Mouse (Mus musculus): Measurements from ENCODE around the gene Rgs3.

Gene Rgs3

DNA sequence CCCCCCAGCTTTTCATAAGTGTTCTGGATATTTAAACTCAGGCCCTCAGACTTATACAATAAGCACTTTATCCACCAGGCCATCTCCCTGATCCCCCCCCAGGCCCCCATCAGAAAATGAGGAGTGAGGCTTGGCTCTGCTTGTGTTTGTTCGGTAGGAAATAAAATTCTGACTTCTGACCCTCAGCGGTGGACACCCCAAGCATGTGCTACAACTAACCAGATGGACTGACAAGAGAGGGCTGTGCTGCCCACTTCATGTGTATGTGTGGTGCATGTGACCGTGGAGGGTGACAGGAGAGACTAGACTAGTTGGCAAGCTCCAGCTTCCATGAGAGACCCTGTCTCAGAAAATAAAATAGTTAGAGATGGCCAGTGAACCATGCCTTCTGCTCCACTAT lies 171.2 kb downstream of the Rgs3 start:
- DNase-seq, result no peak

DNA sequence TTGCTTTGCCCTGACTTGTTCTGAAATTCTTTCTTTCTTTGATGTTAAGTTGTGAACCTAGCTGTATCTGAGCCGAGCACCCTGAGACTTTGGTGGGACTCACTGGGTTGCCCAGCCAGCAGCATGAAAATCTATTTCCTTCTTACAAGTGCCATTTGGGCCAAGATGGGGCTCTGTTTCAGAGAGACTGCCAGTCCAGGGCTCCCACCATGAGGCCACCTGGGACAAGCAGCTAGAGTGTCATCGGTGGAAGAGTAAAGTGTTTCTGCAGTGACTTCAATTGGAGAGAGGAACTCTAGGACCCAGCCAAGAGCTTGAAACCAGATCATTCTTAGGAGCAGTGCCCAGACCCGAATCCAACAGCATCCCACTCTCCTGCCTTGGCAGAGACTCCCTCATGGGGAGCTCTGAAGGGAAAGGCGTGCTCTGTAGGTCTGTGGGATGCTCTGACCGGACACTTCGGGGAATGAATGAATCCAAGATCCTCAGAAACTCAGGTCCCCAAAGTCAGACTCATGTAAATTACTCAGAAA lies 171.9 kb downstream of the Rgs3 start:
- DNase-seq, result peak; percentile 51

DNA sequence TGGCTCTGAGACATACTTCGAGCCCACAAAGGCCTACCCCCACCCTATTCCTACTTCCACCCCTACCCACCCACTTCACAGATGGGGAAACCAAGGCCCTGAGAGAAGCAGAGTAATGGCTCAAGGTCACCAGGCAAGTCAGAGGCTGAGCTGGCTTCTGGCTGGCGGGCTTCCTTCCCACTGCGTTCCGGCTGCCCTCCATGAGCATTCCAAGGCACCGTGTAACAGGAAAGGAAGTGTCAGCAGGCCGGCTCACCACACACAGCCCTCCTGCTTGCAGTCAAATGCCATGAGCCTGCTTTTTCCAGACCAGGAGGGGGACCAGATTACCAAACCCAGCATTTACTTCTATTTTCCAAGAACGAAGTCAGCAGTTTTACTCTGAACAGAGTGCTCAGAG lies 172.4 kb downstream of the Rgs3 start:
- peak; percentile 64 for DNase-seq

DNA sequence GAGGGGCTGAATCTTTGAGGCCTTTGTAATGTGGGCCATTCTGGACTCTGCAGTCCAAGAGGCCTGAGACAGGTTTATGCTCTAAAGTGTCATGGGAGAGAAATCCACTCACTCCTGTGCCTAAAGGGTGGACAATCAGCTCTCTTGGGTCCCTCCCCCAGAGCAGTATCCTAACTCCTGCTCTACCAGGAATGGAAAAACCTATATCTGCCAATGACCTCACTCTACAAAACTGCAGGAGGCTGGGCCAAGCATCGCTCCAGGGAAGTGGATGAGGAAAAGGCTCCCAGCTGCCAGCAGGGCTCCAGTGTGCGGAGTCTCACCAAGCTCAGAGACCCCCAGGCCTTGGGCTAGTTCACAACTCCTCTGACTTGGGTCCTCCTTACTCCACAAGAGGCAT lies 173.2 kb downstream of the Rgs3 start:
- DNase-seq, result peak; percentile 84

DNA sequence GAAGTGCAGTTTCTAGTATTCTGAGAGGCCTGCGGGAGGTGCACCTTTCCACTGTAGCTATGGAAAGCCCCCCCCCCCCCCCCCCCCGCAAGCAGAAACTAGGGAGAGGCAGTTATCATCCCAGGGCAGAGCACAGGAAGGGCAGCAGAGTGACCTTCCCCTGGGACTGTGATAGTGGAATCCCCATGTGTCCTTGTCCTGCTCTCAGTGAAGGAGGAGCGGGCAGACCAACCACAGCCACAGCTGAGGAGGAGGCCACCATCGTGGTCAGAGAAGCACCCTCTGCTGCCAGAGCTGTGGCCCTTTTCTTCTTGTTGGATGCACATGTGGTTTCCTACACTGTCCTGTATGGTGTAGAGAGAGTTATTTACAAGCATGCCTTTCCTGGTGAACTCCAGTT lies 174.3 kb downstream of the Rgs3 start:
- DNase-seq, result no peak

DNA sequence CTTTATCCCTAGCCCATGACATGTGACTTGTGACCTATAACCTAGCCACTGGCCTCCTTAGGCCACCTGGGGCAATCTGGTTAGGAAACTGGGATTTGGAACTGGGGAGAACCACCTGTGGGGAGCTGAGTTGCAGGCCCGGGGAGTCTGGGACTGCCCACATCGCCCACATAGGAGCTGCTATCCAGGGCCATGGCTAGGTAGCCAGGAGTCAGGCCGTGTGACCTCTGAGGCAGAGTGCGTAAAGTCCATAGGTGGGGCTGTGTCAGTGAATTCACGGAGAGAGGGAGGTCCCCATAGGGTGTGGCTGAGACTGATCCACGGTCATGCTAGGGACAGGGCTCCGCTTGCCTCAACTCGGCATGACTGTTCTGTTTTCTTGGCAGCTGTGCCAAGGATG lies 175.6 kb downstream of the Rgs3 start:
- DNase-seq, result no peak

DNA sequence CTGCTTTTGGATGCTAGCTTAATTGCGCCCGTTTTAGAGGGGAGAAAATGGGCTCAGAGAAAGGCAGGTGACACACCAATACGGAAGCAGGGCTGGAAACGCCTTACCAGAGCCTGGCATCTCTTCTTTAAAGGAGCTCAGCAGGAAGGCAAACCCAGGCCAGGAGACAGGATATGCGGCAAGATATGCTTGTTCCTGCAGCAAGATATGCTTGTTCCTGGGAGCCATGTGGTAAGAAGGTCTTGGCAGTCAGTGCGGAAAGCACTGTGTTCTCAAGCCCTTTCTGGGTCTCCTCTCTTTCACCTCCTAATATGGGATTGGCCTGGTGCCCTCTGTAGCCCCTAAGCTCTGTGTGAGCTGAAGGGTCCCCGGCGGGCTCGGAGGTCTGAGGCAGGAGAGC lies 176.2 kb downstream of the Rgs3 start:
- DNase-seq, result peak; percentile 60

DNA sequence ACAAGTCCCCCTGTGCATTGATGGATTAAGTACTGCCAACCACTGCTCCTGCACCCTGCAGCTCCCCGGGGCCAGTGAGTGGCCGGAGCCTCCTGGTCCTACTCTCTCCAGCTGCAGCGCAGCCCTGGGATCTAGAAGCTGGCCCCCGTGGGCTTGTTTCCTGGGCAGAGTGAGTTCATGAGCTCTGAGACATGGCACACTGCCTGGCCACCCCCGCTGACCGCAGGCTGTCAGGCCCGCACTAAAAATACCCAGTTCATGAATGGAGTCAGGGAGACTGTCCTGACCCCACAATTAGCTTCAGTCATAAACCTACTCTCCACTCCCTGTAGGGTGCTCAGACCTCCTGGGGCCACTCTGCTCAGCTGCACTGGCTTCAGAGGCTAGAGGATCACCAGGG lies 176.8 kb downstream of the Rgs3 start:
- DNase-seq, result peak; percentile 73

DNA sequence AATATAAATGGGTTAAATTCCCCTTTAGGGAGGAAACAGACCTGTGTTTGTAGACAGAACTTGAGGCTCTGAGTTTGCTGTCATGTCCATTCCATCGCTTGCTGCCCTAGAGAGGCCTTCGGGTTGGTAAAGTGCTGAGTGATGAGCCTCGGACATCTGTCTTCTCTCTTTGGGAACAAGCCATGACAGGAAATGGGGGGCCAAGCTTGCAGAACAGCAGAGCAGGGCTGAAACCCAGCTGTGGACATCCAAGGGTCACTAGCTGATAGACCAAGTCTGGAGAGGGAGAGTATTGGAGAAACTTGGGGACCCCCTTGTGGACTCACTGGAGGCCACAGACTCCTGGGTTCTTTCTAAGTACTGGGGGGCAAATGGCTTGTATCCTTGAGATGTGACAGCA lies 177.3 kb downstream of the Rgs3 start:
- no peak for DNase-seq

DNA sequence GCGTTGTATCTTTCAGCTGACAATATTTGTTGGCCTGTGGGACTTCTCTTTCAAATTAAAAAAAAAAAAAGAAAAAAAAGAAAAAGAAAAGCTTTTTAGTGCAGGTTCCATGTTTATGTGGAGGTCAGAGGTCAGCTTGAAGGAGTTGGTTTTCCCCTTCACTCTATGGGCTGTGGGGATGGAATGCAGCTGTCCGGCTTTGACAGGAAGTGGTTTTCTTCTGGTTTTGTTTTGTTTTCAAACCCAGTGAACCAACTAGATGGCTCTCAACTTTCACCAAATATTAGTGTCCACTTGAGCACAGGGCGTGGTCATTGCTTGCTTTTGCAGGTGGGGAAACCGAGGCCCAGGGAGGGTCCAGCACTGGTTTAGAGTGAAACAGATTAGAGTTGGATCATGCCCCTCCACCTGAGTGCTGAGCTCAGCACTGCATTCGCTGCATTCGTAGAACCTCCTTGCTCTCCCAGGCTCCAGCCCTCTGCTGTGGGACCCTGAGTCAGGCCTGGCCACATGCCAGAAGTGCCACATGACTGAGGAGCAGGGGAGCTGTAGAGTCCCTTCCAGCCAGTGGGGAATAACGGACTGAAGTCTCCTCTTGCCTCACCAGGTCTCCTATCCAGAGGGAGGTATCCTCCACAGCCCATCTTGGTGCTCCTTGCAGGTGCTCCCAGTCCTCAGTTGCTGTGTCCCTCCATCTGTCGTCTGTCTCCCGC lies 178.5 kb downstream of the Rgs3 start:
- peak; percentile 81 for DNase-seq

DNA sequence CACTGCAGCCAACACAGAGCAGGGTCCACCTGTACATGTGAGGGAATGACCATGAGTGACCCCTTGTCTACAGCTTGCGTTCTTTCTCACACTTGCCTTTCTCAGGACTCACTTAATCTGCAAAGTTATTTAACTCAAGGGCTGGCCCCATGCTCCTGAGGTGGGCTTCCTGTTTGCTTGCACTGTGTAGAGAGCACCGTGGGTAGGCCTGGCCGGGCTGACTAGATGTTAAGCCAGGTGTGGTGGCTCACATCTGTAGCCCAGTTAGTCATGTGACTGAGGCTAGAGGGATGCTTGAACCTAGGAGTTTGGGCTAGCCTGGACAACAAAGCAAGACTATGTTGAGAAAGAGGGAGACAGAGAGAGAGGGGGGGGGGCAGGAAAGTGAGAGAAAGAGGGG lies 179.3 kb downstream of the Rgs3 start:
- DNase-seq, result no peak

DNA sequence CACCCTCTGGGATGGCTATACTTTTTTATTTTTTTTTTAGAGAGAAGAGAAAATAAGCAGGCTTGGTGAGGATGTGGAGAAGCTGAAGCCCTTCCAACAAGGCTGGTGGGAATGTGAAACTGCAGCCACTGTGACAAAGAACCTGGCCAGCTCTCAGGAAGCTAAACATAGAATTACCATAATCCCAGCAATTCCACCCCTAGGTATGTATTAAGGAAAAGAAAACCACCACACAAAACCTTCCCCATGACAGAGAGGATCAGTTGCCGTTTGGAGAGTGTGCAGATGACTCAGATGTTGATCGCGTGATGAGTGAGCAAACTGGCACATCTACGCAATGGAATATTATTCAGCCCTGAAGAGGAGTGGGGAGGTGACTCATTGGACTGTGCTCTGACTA lies 179.9 kb downstream of the Rgs3 start:
- no peak for DNase-seq

DNA sequence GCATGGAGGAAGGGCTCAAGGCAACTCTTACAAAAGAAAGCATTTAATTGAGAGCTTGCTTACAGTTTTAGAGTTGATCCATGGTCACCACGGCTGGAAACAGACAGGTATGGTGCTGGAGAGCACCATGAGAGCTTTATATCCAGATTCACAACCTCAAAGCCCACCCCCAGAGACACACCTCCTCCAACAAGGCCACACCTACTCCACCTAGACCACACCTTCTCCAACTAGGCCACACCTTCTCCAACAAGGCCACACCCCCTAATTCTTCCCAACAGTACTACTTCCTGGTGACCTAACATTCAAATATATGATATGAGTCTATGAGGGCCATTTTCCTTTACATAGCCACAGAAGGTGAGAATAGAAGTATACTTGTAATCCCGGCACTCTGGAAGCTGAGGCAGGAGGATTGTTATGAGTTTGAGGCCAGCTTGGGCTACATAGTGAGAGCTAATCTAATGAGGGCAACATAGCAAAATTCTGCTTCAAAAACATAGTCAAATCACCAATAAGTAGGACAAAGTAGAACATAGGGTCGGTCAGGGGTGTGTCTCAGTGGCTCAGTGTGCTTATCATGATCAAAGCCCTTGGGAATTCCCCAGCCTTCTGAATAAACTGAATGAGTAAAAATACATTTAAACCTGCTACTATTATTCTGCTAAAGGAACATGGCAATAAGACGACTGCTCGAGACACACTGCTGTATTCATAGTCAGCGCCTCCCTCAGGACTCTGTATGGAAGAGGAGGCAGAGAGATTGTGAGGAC lies 180.8 kb downstream of the Rgs3 start:
- DNase-seq, result no peak

DNA sequence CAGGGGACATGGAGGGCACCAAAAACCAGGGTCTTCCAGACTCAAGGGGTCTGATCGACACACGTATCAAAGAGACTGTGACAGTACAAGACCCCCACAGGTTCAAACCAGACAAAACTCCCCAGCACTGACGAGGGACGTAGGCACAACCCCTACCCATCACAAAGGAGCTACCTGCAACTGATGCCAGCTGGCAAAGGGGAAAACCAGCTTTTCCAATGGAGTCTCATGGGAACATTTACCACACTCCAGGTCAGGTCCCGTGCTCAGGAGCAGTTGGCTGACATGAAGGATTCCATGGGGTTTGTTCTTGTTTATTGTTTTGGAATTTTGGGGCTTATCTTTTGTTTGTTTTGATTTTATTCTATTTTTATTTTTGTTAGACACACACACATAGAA lies 181.4 kb downstream of the Rgs3 start:
- no peak for DNase-seq

DNA sequence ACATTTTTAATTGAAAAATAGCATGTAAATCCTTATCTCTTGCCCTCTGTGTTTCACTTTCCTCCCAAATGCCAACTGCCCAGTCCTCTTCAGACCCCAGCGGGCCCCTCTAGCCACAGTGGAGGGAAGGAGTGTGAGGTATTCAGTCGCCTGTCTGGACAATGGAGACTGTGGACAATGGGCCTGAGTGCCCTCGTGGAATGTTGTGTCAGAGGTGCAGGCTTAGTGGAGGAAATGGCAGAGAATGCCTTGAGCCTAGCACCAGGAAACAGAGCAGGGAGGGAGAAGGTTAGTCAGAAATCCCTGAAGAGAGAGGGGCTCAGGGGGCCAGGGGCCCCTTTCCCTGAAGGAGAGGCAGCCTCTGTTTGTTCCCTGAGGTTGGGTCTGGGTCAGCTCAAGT lies 182.0 kb downstream of the Rgs3 start:
- no peak for DNase-seq

DNA sequence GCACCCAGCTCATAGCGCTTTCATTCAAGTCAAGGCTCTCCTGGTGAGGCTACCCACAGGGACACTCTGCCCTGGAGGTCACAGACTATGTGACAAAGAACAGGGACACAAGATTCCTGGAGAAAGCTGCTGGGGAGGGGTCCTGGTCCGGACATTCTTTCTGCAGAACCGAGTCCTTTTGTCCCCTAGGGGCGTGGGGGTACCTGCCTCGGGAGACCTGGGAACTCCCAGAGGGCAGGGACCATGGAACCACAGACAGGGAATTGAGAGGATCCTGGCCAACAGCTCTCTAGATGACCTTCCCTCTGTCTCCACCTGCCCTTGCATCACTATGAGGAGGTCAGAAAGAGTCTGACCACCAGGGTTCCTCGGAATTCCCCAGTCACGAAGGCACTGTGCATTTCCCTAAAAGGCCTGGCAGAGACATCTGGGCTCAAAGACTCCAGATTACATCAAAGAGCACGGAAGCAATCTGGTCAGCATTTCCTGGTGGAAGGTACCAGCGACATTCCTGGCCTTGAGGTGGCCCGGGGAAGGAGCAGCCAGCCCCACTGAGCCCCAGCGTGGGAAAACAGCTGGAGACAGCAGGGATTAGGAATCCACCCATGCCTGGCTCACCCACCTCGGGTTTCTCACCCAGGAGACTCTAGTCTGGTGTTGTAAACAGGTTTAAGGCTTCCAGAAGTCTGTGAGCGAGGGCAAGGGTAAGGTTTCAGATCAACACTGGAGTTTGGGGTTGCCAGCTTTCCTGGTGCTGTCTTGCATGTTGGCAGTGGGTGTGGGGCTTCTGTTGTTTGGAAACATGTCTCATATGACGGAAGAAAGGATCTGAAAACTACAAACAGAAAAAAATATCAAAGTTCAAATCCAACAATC lies 183.5 kb downstream of the Rgs3 start:
- no peak for DNase-seq

DNA sequence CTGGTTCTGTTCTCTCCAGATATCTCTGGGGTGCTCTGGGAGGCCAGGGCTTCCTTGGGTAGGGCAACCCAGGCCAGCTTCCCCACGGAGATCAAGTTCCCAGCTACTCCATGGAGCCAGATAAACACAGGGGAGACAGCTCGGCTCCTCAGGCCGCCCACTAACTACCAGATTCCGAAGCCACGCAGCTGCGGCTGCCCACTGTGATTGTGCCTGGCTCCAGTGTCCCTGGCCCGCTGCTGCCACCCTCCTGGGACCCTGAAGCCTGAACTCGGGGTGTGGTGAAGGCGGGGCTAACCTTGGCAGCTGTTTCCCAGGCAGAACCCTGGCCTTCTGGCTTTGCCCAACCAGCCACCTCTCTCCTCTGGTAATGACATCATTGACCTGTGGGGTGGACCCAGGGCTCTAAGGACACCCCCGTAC lies 184.9 kb downstream of the Rgs3 start:
- no peak for DNase-seq

DNA sequence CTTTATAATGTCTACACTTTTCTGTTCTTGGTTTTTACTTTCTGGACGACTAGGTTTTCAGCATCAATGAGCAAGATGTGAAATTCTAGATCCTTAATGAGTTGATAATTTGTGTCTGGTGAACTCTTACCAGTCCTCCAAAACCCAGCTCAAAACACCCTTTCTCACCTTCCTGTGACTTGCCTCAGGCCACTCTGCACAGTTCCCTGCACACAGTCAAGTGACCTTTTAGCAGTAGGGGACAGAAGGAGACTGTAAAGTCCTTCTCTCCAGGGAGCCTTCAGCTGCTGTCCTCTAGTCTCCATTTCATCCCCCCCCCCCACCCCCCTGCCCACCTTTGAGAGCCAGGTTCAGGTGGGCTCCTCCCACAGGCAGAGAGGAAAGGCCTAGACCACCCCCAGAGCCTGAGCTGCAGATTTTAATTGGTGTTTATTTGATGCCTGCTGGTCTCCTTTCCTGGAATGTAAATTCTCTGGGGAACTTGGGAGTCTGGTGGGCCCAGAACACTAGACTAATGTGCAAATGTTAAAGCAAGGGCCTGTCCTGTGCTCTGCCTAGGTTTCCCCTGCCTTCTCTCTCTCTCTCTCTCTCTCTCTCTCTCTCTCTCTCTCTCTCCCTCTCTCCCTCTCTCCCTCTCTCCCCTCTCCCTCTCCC lies 185.5 kb downstream of the Rgs3 start:
- no peak for DNase-seq

All from lung, postnatal 10 days (tissue).